Mouse (Mus musculus) MEL (cell line): Measurements from ENCODE around the gene Ring1. TPM values are rescaled to one million over a fixed set of nuclear protein-coding genes. Genes with fewer than 3 reads are reported as not detected.

Experiments
- DNase-seq: peaks from one replicate; pipeline ENCODE4 v3.0.0; 2011; ENCODE audit warnings: low read depth, low spot score
- H3K27ac ChIP-seq: 2 replicates; pipeline ENCODE4 v1.5.1; 2012; ENCODE audit warnings: low read depth, mild to moderate bottlenecking, control low read depth, low read length, moderate library complexity; ENCODE audit not compliant: control insufficient read depth
- H3K27me3 ChIP-seq, 2 experiments: fragments of 150-350 bp in 1 of 2; sonication (generic) in 1 of 2; 2 replicates each; pipeline ENCODE4 v1.6.1; 2012; ENCODE audit warnings: low read length in 2 of 2, mild to moderate bottlenecking in 2 of 2, improper control_type of control experiment in 1 of 2, moderate library complexity in 1 of 2; ENCODE audit not compliant: insufficient read depth in 2 of 2, control insufficient read depth in 1 of 2
- H3K36me3 ChIP-seq, 2 experiments: 2 replicates each; pipeline ENCODE4 v1.6.1; 2012 to 2014; ENCODE audit warnings: low read length in 2 of 2, improper control_type of control experiment in 1 of 2, inconsistent platforms in 1 of 2, mild to moderate bottlenecking in 1 of 2; ENCODE audit not compliant: insufficient read depth in 2 of 2, control insufficient read depth in 1 of 2
- H3K4me1 ChIP-seq, 2 experiments: fragments of 150-350 bp in 1 of 2; sonication (generic) in 1 of 2; 2 replicates each; pipeline ENCODE4 v1.6.1; 2012; ENCODE audit warnings: low read length in 2 of 2, improper control_type of control experiment in 1 of 2, mild to moderate bottlenecking in 1 of 2; ENCODE audit not compliant: insufficient read depth in 2 of 2, control insufficient read depth in 1 of 2
- H3K4me3 ChIP-seq, 2 experiments: fragments of 150-350 bp in 1 of 2; sonication (generic) in 1 of 2; 2 replicates each; pipeline ENCODE4 v1.5.1; 2012; ENCODE audit warnings: low read depth in 2 of 2, low read length in 2 of 2, mild to moderate bottlenecking in 2 of 2, moderate library complexity in 2 of 2, control low read depth in 1 of 2, improper control_type of control experiment in 1 of 2; ENCODE audit not compliant: control insufficient read depth in 1 of 2, insufficient read depth in 1 of 2
- H3K79me2 ChIP-seq: 2 replicates; pipeline ENCODE4 v1.6.1; 2012; ENCODE audit warnings: mild to moderate bottlenecking, low read length, moderate library complexity; ENCODE audit not compliant: control insufficient read depth, poor library complexity, insufficient read depth
- H3K9ac ChIP-seq: 2 replicates; pipeline ENCODE4 v1.6.1; 2012; ENCODE audit warnings: low read depth, mild to moderate bottlenecking, control low read depth, low read length, moderate library complexity; ENCODE audit not compliant: control insufficient read depth, poor library complexity, severe bottlenecking
- H3K9me3 ChIP-seq: fragments of 150-350 bp; sonication (generic); replicated peaks from 2 replicates; pipeline ENCODE4 v1.6.1; 2012; ENCODE audit warnings: mild to moderate bottlenecking, low read length, improper control_type of control experiment, moderate library complexity; ENCODE audit not compliant: insufficient read depth
- BHLHE40 ChIP-seq: IDR thresholded peaks from 2 replicates; pipeline ENCODE4 v1.6.1; 2012; ENCODE audit warnings: low read depth, mild to moderate bottlenecking, inconsistent platforms, low read length, improper control_type of control experiment, borderline replicate concordance
- CHD1 ChIP-seq: IDR thresholded peaks from 2 replicates; pipeline ENCODE4 v1.6.1; 2012; ENCODE audit warnings: low read depth, mild to moderate bottlenecking, inconsistent platforms, low read length, improper control_type of control experiment
- ELF1 ChIP-seq: IDR thresholded peaks from 2 replicates; pipeline ENCODE4 v1.6.1; 2014; ENCODE audit warnings: low read depth, mild to moderate bottlenecking, inconsistent platforms, low read length, improper control_type of control experiment, moderate library complexity
- HCFC1 ChIP-seq: IDR thresholded peaks from 2 replicates; pipeline ENCODE4 v1.6.1; 2012; ENCODE audit warnings: low read depth, mild to moderate bottlenecking, inconsistent platforms, low read length, improper control_type of control experiment, moderate library complexity
- KAT2A ChIP-seq: conservative IDR thresholded peaks from 2 replicates; pipeline ENCODE4 v1.6.1; 2012; ENCODE audit warnings: low read depth, low read length, improper control_type of control experiment, inconsistent platforms
- MAFK ChIP-seq: IDR thresholded peaks from 2 replicates; pipeline ENCODE4 v1.6.1; 2011; ENCODE audit warnings: low read depth, mild to moderate bottlenecking, low read length, improper control_type of control experiment, borderline replicate concordance
- MAX ChIP-seq: IDR thresholded peaks from 2 replicates; pipeline ENCODE4 v1.6.1; 2011; ENCODE audit warnings: low read length, improper control_type of control experiment
- MAZ ChIP-seq: IDR thresholded peaks from 2 replicates; pipeline ENCODE4 v1.6.1; 2012; ENCODE audit warnings: low read depth, mild to moderate bottlenecking, inconsistent platforms, low read length, improper control_type of control experiment
- MEF2A ChIP-seq: IDR thresholded peaks from 2 replicates; pipeline ENCODE4 v1.6.1; 2014; ENCODE audit warnings: low read depth, mild to moderate bottlenecking, inconsistent platforms, low read length, improper control_type of control experiment; ENCODE audit not compliant: poor library complexity, insufficient replicate concordance, severe bottlenecking; ENCODE audit errors: extremely low read depth
- MYB ChIP-seq: IDR thresholded peaks from 2 replicates; pipeline ENCODE4 v1.6.1; 2011; ENCODE audit warnings: mild to moderate bottlenecking, low read depth, low read length, improper control_type of control experiment
- NRF1 ChIP-seq: IDR thresholded peaks from 2 replicates; pipeline ENCODE4 v1.6.1; 2014; ENCODE audit warnings: low read depth, mild to moderate bottlenecking, inconsistent platforms, low read length, improper control_type of control experiment, moderate library complexity; ENCODE audit not compliant: poor library complexity, insufficient read depth, severe bottlenecking
- POLR2A ChIP-seq, 2 experiments: IDR thresholded peaks; 2 replicates each; pipeline ENCODE4 v1.6.1; 2011 to 2012; ENCODE audit warnings: low read length in 2 of 2, mild to moderate bottlenecking in 2 of 2, control low read depth in 1 of 2, improper control_type of control experiment in 1 of 2, low read depth in 1 of 2, moderate library complexity in 1 of 2; ENCODE audit not compliant: control insufficient read depth in 1 of 2, insufficient read depth in 1 of 2, poor library complexity in 1 of 2
- POLR2AphosphoS2 ChIP-seq: IDR thresholded peaks from 2 replicates; pipeline ENCODE4 v1.6.1; 2011; ENCODE audit warnings: low read length, improper control_type of control experiment
- RAD21 ChIP-seq: IDR thresholded peaks from 2 replicates; pipeline ENCODE4 v1.6.1; 2011; ENCODE audit warnings: mild to moderate bottlenecking, low read depth, low read length, improper control_type of control experiment
- RCOR1 ChIP-seq: IDR thresholded peaks from 2 replicates; pipeline ENCODE4 v1.6.1; 2012; ENCODE audit warnings: low read depth, mild to moderate bottlenecking, inconsistent platforms, low read length, improper control_type of control experiment
- TBP ChIP-seq: IDR thresholded peaks from 2 replicates; pipeline ENCODE4 v1.8.0; 2011; ENCODE audit warnings: low read depth, low read length, improper control_type of control experiment
- USF1 ChIP-seq: IDR thresholded peaks from 2 replicates; pipeline ENCODE4 v1.6.1; 2014; ENCODE audit warnings: low read depth, mild to moderate bottlenecking, inconsistent platforms, low read length, improper control_type of control experiment, moderate library complexity
- USF2 ChIP-seq, 2 experiments: IDR thresholded peaks; 2 replicates each; pipeline ENCODE4 v1.6.1; 2011 to 2012; ENCODE audit warnings: improper control_type of control experiment in 2 of 2, low read length in 2 of 2, borderline replicate concordance in 1 of 2, inconsistent platforms in 1 of 2, low read depth in 1 of 2, mild to moderate bottlenecking in 1 of 2; ENCODE audit not compliant: insufficient read depth in 1 of 2
- ZC3H11A ChIP-seq: IDR thresholded peaks from 2 replicates; pipeline ENCODE4 v1.6.1; 2012; ENCODE audit warnings: low read depth, mild to moderate bottlenecking, inconsistent platforms, low read length, improper control_type of control experiment
- ZKSCAN1 ChIP-seq: IDR thresholded peaks from 2 replicates; pipeline ENCODE4 v1.6.1; 2012; ENCODE audit warnings: low read depth, mild to moderate bottlenecking, inconsistent platforms, low read length, improper control_type of control experiment, moderate library complexity
- polyA plus RNA-seq, 2 experiments: library from polyadenylated mRNA; stranded (reverse) in 1 of 2; unstranded in 1 of 2; fragments of >175 nt in 1 of 2; fragments of >200 nt in 1 of 2; gene quantifications; 2 replicates each; pipeline versions ENCODE4 v1.2.1 to v1.2.4; 2012; ENCODE audit warnings: low replicate concordance in 2 of 2, low read depth in 1 of 2; ENCODE audit not compliant: insufficient read length in 2 of 2, insufficient read depth in 1 of 2, missing spikeins in 1 of 2
- total RNA-seq: library from RNA; depleted of rRNA; stranded (reverse); fragments of 300-350 nt; gene quantifications from 2 replicates; pipeline ENCODE4 v1.2.3, GENCODE M21; 2012

The Ring1 gene
- total and polyA plus RNA-seq, 3 experiments = 18.3 to 28.4 TPM; not detected in 1

DNA sequence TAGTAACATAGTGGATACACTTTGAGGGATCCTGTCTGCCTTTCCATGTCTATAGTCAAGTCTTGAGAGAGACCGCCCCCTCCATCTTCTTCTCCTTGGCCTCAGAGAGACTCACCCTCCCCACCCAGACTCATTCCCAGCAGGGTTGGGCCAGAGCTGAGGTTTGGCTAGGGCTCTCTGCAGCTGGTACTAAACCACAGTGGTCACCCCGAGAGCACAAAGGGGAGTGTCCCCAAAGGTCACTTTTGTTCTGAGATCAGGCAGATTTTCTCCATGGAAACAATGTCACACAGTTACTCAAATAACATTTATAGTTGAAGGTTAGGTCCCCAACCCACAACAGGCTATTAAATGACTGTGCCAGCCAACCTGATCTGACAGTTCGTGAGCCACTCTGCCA is 44.4 kb upstream of the Ring1 start:
- H3K4me3 ChIP-seq = no peak overlapping the region
- H3K36me3 ChIP-seq = peaks cover 0 to 6% of the 10 kb centered on the region in 2 experiments; a peak in 2 of 4 replicates
- no peaks in the 10 kb centered on the region for H3K9me3 ChIP-seq
- H3K4me1 ChIP-seq = peaks cover 3 to 11% of the 10 kb centered on the region in 2 experiments; a peak in 3 of 4 replicates
- no peak overlapping the region for H3K9ac ChIP-seq
- TF ChIP-seq ZC3H11A (no peak), BHLHE40 (no peak)
- H3K27ac ChIP-seq = no peak overlapping the region
- no peaks in the 10 kb centered on the region for H3K79me2 ChIP-seq
- DNase-seq = no peak
- no peaks in the 10 kb centered on the region for H3K27me3 ChIP-seq

DNA sequence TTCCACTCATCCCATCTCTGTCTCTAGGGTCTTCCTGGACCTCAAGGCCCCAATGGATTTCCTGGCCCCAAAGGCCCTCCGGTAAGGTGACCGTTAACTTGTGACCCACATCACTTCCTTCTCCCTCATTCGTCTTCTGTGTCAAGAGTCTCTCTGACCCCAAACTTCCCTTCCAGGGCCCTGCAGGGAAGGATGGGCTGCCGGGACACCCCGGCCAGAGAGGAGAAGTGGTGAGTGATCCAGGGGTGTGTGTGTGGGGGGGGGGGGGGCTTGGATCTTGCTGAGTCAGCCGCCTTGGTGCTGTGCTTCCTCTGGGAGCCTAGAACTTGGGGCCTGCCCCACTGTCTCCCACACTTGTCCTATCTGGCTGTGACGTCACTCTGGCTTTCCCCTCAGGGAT is 32.7 kb upstream of the Ring1 start:
- Histone ChIP-seq H3K27me3 (no peaks in the 10 kb centered on the region), H3K27ac (no peak overlapping the region)
- DNase-seq = no peak
- TF ChIP-seq POLR2A (IDR thresholded peaks at IDR 0.05; ENCODE audit: control insufficient read depth in 1 of 2, insufficient read depth in 1 of 2, low read depth in 1 of 2, low read length in 2 of 2, poor library complexity in 1 of 2) (no peak), MAX (no peak), USF1 (no peak), KAT2A (no peak), TBP (no peak), USF2 (IDR thresholded peaks at IDR 0.05; ENCODE audit: borderline replicate concordance in 1 of 2, insufficient read depth in 1 of 2, low read depth in 1 of 2, low read length in 2 of 2) (no peak), ELF1 (no peak), RCOR1 (no peak), NRF1 (no peak), MEF2A (no peak)
- TF ChIP-seq, all 39 proteins: peak for 0
- H3K4me3 ChIP-seq = no peak overlapping the region
- H3K4me1 ChIP-seq = no peaks in the 10 kb centered on the region
- H3K9me3 ChIP-seq = no peaks in the 10 kb centered on the region
- no peaks in the 10 kb centered on the region for H3K79me2 ChIP-seq
- no peaks in the 10 kb centered on the region for H3K36me3 ChIP-seq
- H3K9ac ChIP-seq = no peak overlapping the region

DNA sequence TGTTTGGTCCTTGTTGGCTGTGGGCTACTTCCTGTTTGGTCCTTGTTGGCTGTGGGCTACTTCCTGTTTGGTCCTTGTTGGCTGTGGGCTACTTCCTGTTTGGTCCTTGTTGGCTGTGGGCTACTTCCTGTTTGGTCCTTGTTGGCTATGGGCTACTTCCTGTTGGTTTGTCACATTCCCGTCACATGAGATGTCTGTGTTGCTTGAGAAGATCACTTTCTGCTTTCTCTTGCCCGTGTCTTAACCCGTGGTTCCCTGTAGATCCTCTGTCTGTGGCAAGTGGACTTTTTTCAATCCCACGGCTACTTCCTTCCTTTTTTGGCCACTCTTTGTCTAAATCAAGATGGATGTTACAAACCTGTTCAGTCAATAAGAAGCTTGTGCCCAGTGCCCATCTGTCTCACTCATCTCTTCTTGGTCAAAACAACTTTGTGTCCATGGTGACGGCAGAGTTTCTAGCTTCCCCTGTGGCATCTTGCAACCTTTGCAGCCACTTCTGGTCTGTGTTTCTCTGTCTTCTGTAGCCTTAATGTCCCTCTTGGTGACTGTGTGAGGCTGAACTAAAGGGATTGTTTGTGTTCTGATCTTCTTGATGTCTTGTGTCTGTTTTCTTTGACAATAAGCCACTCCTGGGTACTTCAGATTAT is 23.0 kb upstream of the Ring1 start:
- H3K4me1 ChIP-seq = peaks cover 0 to 7% of the 10 kb centered on the region in 2 experiments; a peak in 2 of 4 replicates
- H3K36me3 ChIP-seq = no peaks in the 10 kb centered on the region; a peak in 1 of 4 replicates
- peak; percentile 41 for DNase-seq
- no peaks in the 10 kb centered on the region for H3K79me2 ChIP-seq
- no peak overlapping the region for H3K4me3 ChIP-seq
- TF ChIP-seq HCFC1 = no peak
- TF ChIP-seq MAZ = no peak
- TF ChIP-seq CHD1 = no peak
- TF ChIP-seq MAX = no peak
- no peak for TF ChIP-seq TBP
- no peak for TF ChIP-seq USF1
- no peak for TF ChIP-seq POLR2AphosphoS2
- no peak for TF ChIP-seq NRF1
- no peak for TF ChIP-seq KAT2A
- TF ChIP-seq RAD21 = no peak
- TF ChIP-seq ZC3H11A = no peak
- TF ChIP-seq ZKSCAN1 = no peak
- TF ChIP-seq POLR2A (IDR thresholded peaks at IDR 0.05; ENCODE audit: control insufficient read depth in 1 of 2, insufficient read depth in 1 of 2, low read depth in 1 of 2, low read length in 2 of 2, poor library complexity in 1 of 2) = no peak
- TF ChIP-seq USF2 (IDR thresholded peaks at IDR 0.05; ENCODE audit: borderline replicate concordance in 1 of 2, insufficient read depth in 1 of 2, low read depth in 1 of 2, low read length in 2 of 2) = no peak
- TF ChIP-seq MAFK = no peak
- TF ChIP-seq BHLHE40 = no peak
- TF ChIP-seq MYB = no peak
- no peak overlapping the region for H3K9ac ChIP-seq
- H3K9me3 ChIP-seq = no peaks in the 10 kb centered on the region
- peak overlapping the region; percentile 51 for H3K27ac ChIP-seq
- no peaks in the 10 kb centered on the region for H3K27me3 ChIP-seq
